Mouse (Mus musculus): Measurements from ENCODE around the gene Tcp11x2. TPM values are rescaled to one million over a fixed set of nuclear protein-coding genes. Genes with fewer than 3 reads are reported as not detected.

Tcp11x2 gene
- polyA plus RNA-seq, 1 experiment from 2014 or later = not detected

DNA sequence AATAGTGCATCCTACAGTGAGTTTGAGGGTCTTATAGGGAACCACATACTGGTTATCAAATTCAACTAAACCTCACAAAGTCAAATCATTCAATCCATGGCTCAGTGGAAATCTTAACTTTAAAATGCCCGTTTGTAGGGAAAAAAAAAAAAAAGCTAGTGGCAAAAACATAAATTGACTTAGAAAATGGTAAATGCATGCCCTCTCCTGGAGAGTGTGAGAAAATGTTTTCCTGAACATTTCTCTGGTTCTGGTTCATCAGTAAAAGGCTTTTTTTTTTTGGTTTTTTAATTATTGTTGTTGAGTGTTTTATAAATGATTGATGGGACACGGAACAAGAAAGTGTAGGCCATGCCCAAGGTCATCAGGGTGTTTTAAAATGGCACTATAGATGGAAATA lies 10.8 kb upstream of the Tcp11x2 start:
- H3K9ac ChIP-seq (replicated peaks; ENCODE audit: low read depth) = no peak overlapping the region
- H3K36me3 ChIP-seq (ENCODE audit: insufficient read depth, low read length) = no peaks in the 10 kb centered on the region
- no peaks in the 10 kb centered on the region for H3K4me1 ChIP-seq (ENCODE audit: insufficient read depth, low read depth, low read length)
- no peak overlapping the region for H3K4me2 ChIP-seq (replicated peaks; ENCODE audit: low read depth, low read length)
- H3K9me3 ChIP-seq (ENCODE audit: low read length) = no peaks in the 10 kb centered on the region
- H3K27ac ChIP-seq (ENCODE audit: low read length) = no peak overlapping the region
- H3K27me3 ChIP-seq (replicated peaks; ENCODE audit: insufficient read depth, low read length) = no peaks in the 10 kb centered on the region
- DNase-seq (ENCODE audit: low spot score) (no peak), ATAC-seq (no peak)
- TF ChIP-seq CTCF (IDR thresholded peaks at IDR 0.05) (peak; percentile 27; the same call in 1 of the 2 replicates), EP300 (IDR thresholded peaks at IDR 0.05) (no peak)
- H3K4me3 ChIP-seq (ENCODE audit: low read depth, low read length) = no peak overlapping the region
- 28% methylated on average over 2 of the region's 2 CpGs for WGBS

DNA sequence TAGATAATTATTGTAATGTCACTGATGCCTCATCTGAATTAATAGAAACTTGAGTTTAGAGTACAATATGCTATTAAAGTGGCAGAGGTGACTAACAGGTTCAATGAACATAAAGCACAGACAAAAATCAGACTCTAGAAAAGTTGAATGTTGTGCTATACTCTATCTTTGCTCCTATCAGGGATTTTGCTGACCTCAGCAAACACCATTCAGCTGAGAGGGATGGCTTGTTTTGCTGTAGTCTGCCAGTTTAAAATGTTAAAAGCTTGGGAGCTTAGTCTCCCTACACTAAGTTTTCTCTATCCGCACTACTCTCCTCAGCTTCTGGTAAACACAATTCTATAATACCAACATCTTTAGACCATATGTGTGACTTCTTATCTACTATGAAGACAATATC lies 9.5 kb upstream of the Tcp11x2 start:
- TF ChIP-seq CTCF (IDR thresholded peaks at IDR 0.05) (no peak), EP300 (IDR thresholded peaks at IDR 0.05) (no peak)
- ATAC-seq = no peak
- H3K27me3 ChIP-seq (replicated peaks; ENCODE audit: insufficient read depth, low read length) = no peaks in the 10 kb centered on the region

DNA sequence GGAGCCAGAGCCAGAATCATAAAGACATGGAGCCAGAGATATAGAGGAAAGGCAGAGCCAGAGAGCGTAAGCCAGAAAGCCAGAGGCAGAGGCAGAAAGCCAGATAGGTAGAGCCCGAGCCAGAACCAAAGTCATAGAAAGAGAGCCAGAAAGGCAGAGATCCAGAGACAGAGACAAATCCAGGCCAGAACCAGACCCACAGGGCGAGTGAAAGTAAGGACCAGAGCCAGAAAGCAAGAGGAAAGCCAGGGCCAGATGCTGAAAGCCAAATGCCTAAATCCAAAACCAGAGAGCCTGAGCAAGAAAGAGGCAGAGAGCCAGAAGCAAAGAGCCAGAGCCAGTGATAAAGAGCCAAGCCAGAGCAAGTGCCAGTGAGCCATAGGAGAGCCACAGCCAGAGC lies 5.8 kb downstream of the Tcp11x2 start:
- 53% methylated on average over 3 of the region's 3 CpGs for WGBS
- H3K9me3 ChIP-seq (ENCODE audit: low read length) = no peaks in the 10 kb centered on the region

More for the DNA sequence above, 9.5 kb upstream of the Tcp11x2 start:
- no peak for DNase-seq (ENCODE audit: low spot score)
- Histone ChIP-seq H3K9me3 (ENCODE audit: low read length) (no peaks in the 10 kb centered on the region), H3K27ac (ENCODE audit: low read length) (no peak overlapping the region), H3K36me3 (ENCODE audit: insufficient read depth, low read length) (no peaks in the 10 kb centered on the region), H3K4me1 (ENCODE audit: insufficient read depth, low read depth, low read length) (no peaks in the 10 kb centered on the region), H3K9ac (replicated peaks; ENCODE audit: low read depth) (no peak overlapping the region), H3K4me2 (replicated peaks; ENCODE audit: low read depth, low read length) (no peak overlapping the region), H3K4me3 (ENCODE audit: low read depth, low read length) (no peak overlapping the region)
- WGBS = 78% methylated on average over 1 of the region's 1 CpGs

DNA sequence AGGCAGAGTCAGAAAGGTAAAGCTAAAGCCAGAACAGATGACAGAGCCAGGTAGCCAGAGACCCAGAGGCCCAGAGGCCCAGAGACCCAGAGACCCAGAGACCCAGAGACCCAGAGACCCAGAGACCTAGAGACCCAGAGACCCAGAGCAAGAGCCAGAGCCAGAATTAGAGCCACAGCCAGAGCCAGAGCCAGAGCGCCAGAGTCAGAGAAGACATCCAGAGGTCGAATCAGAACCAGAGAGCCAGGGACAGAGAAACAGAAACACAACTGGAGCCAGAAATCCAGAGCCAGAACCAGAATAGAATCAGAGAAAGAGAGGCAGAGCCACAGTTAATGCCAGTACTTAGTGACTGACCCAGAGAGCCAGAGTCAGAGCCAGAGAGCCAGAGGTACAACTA lies 11.7 kb downstream of the Tcp11x2 start:
- no peaks in the 10 kb centered on the region for H3K27me3 ChIP-seq (replicated peaks; ENCODE audit: insufficient read depth, low read length)
- DNase-seq (ENCODE audit: low spot score) (no peak), ATAC-seq (no peak)
- no peak overlapping the region for H3K27ac ChIP-seq (ENCODE audit: low read length)
- no peak overlapping the region for H3K9ac ChIP-seq (replicated peaks; ENCODE audit: low read depth)
- H3K4me1 ChIP-seq (ENCODE audit: insufficient read depth, low read depth, low read length) = no peaks in the 10 kb centered on the region
- no peaks in the 10 kb centered on the region for H3K36me3 ChIP-seq (ENCODE audit: insufficient read depth, low read length)
- no peaks in the 10 kb centered on the region for H3K9me3 ChIP-seq (ENCODE audit: low read length)
- H3K4me3 ChIP-seq (ENCODE audit: low read depth, low read length) = no peak overlapping the region
- 63% methylated on average over 2 of the region's 2 CpGs for WGBS
- H3K4me2 ChIP-seq (replicated peaks; ENCODE audit: low read depth, low read length) = no peak overlapping the region
- no peak for TF ChIP-seq CTCF (IDR thresholded peaks at IDR 0.05)

More for the DNA sequence above, 5.8 kb downstream of the Tcp11x2 start:
- TF ChIP-seq CTCF (IDR thresholded peaks at IDR 0.05) (no peak), EP300 (IDR thresholded peaks at IDR 0.05) (no peak)
- ATAC-seq (no peak), DNase-seq (ENCODE audit: low spot score) (no peak)
- H3K36me3 ChIP-seq (ENCODE audit: insufficient read depth, low read length) = no peaks in the 10 kb centered on the region
- H3K4me1 ChIP-seq (ENCODE audit: insufficient read depth, low read depth, low read length) = no peaks in the 10 kb centered on the region
- H3K9ac ChIP-seq (replicated peaks; ENCODE audit: low read depth) = no peak overlapping the region
- no peak overlapping the region for H3K4me3 ChIP-seq (ENCODE audit: low read depth, low read length)
- H3K27ac ChIP-seq (ENCODE audit: low read length) = no peak overlapping the region
- H3K27me3 ChIP-seq (replicated peaks; ENCODE audit: insufficient read depth, low read length) = no peaks in the 10 kb centered on the region
- H3K4me2 ChIP-seq (replicated peaks; ENCODE audit: low read depth, low read length) = no peak overlapping the region

DNA sequence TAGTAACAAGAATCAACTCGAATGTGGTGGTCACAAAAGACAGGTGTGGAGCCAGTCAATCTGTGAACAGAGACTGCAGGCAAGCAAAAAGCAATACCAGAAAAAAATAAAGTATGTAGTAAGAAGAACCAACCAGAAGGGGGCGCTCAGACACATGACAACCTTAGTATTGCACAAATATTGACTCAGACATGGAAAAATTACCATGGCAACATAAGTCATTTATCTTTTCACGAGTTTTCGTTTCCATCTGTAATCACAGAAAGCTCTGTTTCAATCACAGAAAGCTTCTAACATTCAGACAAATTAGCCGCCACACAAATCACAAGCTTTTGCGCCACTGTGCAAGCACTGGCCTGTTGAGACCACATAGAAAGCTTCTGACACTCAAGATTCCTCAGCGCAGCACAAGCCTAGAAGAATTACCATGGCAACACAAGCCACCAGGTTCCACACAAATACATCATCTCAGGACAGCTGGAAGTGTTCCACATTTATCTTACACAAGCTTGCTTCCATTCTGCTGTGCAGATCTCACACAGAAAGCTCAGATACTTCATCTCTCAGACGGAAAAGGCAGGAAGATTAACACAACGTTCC lies 41.3 kb downstream of the Tcp11x2 start:
- H3K9me3 ChIP-seq (ENCODE audit: low read length) = no peaks in the 10 kb centered on the region
- no peak overlapping the region for H3K9ac ChIP-seq (replicated peaks; ENCODE audit: low read depth)
- no peak overlapping the region for H3K27ac ChIP-seq (ENCODE audit: low read length)
- peak; percentile 58 for TF ChIP-seq CTCF (IDR thresholded peaks at IDR 0.05)
- TF ChIP-seq EP300 (IDR thresholded peaks at IDR 0.05) = no peak
- DNase-seq (ENCODE audit: low spot score) (peak; percentile 46), ATAC-seq (no peak)
- H3K4me3 ChIP-seq (ENCODE audit: low read depth, low read length) = no peak overlapping the region
- 24% methylated on average over 9 of the region's 9 CpGs for WGBS
- no peaks in the 10 kb centered on the region for H3K36me3 ChIP-seq (ENCODE audit: insufficient read depth, low read length)
- H3K4me1 ChIP-seq (ENCODE audit: insufficient read depth, low read depth, low read length) = no peaks in the 10 kb centered on the region
- no peaks in the 10 kb centered on the region for H3K27me3 ChIP-seq (replicated peaks; ENCODE audit: insufficient read depth, low read length)
- H3K4me2 ChIP-seq (replicated peaks; ENCODE audit: low read depth, low read length) = no peak overlapping the region

DNA sequence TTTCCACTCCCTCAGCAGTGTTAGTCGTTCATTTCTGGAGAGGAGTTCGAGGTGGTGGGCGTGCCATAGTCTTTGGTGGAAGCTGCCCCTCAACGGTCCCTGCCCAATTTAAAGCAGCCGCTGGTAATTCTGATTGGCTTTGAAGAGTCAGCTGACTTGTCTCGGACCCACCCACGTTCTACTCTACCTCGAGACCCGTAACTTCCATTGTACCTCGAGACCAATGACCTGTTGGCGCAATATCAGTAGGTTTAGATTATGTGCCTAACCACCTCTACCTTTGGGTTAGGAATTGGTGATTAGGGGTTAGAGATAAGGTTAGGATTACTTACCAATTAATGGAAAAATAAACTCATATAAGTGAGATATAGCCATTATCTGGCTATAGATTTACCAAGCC lies 66.0 kb downstream of the Tcp11x2 start, which contains the start of gene Prame:
Prame (minus strand) TSS at position 101 of the 400 bp plus-strand sequence.
- no peak for DNase-seq (ENCODE audit: low spot score)
- H3K36me3 ChIP-seq (ENCODE audit: insufficient read depth, low read length) = no peaks in the 10 kb centered on the region
- no peak for ATAC-seq
- no peaks in the 10 kb centered on the region for H3K9me3 ChIP-seq (ENCODE audit: low read length)
- no peak within 1 kb of the TSS for H3K4me2 ChIP-seq (replicated peaks; ENCODE audit: low read depth, low read length)
- H3K4me1 ChIP-seq (ENCODE audit: insufficient read depth, low read depth, low read length) = no peaks in the 10 kb centered on the region
- H3K27ac ChIP-seq (ENCODE audit: low read length) = no peak within 1 kb of the TSS
- WGBS = 89% methylated on average over 11 of the region's 11 CpGs
- no peaks in the 10 kb centered on the region for H3K27me3 ChIP-seq (replicated peaks; ENCODE audit: insufficient read depth, low read length)
- no peak for TF ChIP-seq CTCF (IDR thresholded peaks at IDR 0.05)
- no peak for TF ChIP-seq EP300 (IDR thresholded peaks at IDR 0.05)
- H3K4me3 ChIP-seq (ENCODE audit: low read depth, low read length) = no peak within 1 kb of the TSS
- H3K9ac ChIP-seq (replicated peaks; ENCODE audit: low read depth) = no peak within 1 kb of the TSS

Other genes with a start within 250 kb of the Tcp11x2 start
- 0.05 TPM in 1 of 2 replicates, not detected in the other for gene AV320801, start 199.2 kb downstream of the Tcp11x2 start, polyA plus RNA-seq (2015; fragmentation: Nextera tagmentation; extraction: Ambion mirVana)
- gene Nxf7, start 95.0 kb downstream of the Tcp11x2 start, polyA plus RNA-seq (2015; fragmentation: Nextera tagmentation; extraction: Ambion mirVana) = 0.07 TPM in 1 of 2 replicates, not detected in the other
- gene Prame, start 66.1 kb downstream of the Tcp11x2 start, polyA plus RNA-seq (2015; fragmentation: Nextera tagmentation; extraction: Ambion mirVana) = not detected in 2 replicates
- not detected in 2 replicates for gene Tmsb15a, start 31.5 kb upstream of the Tcp11x2 start, polyA plus RNA-seq (2015; fragmentation: Nextera tagmentation; extraction: Ambion mirVana)
- 6.7 and 8.4 TPM in 2 replicates for gene Armcx5, start 48.9 kb upstream of the Tcp11x2 start, polyA plus RNA-seq (2015; fragmentation: Nextera tagmentation; extraction: Ambion mirVana)
- 11.5 and 14.7 TPM in 2 replicates for gene Gprasp1, start 48.9 kb upstream of the Tcp11x2 start, polyA plus RNA-seq (2015; fragmentation: Nextera tagmentation; extraction: Ambion mirVana)
- gene Bhlhb9, start 103.8 kb upstream of the Tcp11x2 start, polyA plus RNA-seq (2015; fragmentation: Nextera tagmentation; extraction: Ambion mirVana) = 17.0 and 20.7 TPM in 2 replicates
- 2.1 and 3.3 TPM in 2 replicates for gene Gprasp2, start 145.2 kb upstream of the Tcp11x2 start, polyA plus RNA-seq (2015; fragmentation: Nextera tagmentation; extraction: Ambion mirVana)